Mouse (Mus musculus): ENCODE measurements around the gene Phactr1. TPM values are rescaled to one million over a fixed set of nuclear protein-coding genes. Genes with fewer than 3 reads are reported as not detected.

The Phactr1 gene
- total and polyA plus RNA-seq, 3 experiments, result not detected

GRCm38 (mm10) chr13:43055136-43055535, 374.7 kb downstream of the Phactr1 start:
- Histone ChIP-seq H3K27me3 (ENCODE audit: control insufficient read depth in 1 of 2, insufficient read depth in 2 of 2, low read length in 2 of 2) (no peaks in the 10 kb centered on the region), H3K9me3 (replicated peaks; ENCODE audit: insufficient read depth, low read length) (no peaks in the 10 kb centered on the region), H3K9ac (ENCODE audit: control insufficient read depth, low read depth, low read length, poor library complexity, severe bottlenecking) (no peak overlapping the region), H3K36me3 (ENCODE audit: control insufficient read depth in 1 of 2, insufficient read depth in 2 of 2, low read length in 2 of 2) (no peaks in the 10 kb centered on the region), H3K4me3 (ENCODE audit: control insufficient read depth in 1 of 2, insufficient read depth in 1 of 2, low read depth in 2 of 2, low read length in 2 of 2) (no peak overlapping the region), H3K79me2 (ENCODE audit: control insufficient read depth, insufficient read depth, low read length, poor library complexity) (no peaks in the 10 kb centered on the region), H3K4me1 (ENCODE audit: control insufficient read depth in 1 of 2, insufficient read depth in 2 of 2, low read length in 2 of 2) (no peaks in the 10 kb centered on the region), H3K27ac (ENCODE audit: control insufficient read depth, low read depth, low read length) (no peak overlapping the region)
- no peak for DNase-seq (ENCODE audit: low read depth, low spot score)
- TF ChIP-seq RCOR1 (IDR thresholded peaks at IDR 0.05; ENCODE audit: low read depth, low read length), result no peak

GRCm38 (mm10) chr13:43057104-43057503, 376.7 kb downstream of the Phactr1 start:
- Histone ChIP-seq H3K79me2 (ENCODE audit: control insufficient read depth, insufficient read depth, low read length, poor library complexity) (no peaks in the 10 kb centered on the region), H3K4me1 (ENCODE audit: control insufficient read depth in 1 of 2, insufficient read depth in 2 of 2, low read length in 2 of 2) (no peaks in the 10 kb centered on the region), H3K36me3 (ENCODE audit: control insufficient read depth in 1 of 2, insufficient read depth in 2 of 2, low read length in 2 of 2) (no peaks in the 10 kb centered on the region), H3K4me3 (ENCODE audit: control insufficient read depth in 1 of 2, insufficient read depth in 1 of 2, low read depth in 2 of 2, low read length in 2 of 2) (no peak overlapping the region), H3K9me3 (replicated peaks; ENCODE audit: insufficient read depth, low read length) (no peaks in the 10 kb centered on the region), H3K27ac (ENCODE audit: control insufficient read depth, low read depth, low read length) (no peak overlapping the region), H3K27me3 (ENCODE audit: control insufficient read depth in 1 of 2, insufficient read depth in 2 of 2, low read length in 2 of 2) (no peaks in the 10 kb centered on the region), H3K9ac (ENCODE audit: control insufficient read depth, low read depth, low read length, poor library complexity, severe bottlenecking) (no peak overlapping the region)
- no peak for DNase-seq (ENCODE audit: low read depth, low spot score)
- TF ChIP-seq KAT2A (conservative IDR thresholded peaks at IDR 0.05; ENCODE audit: low read depth, low read length) (no peak), JUND (IDR thresholded peaks at IDR 0.05; ENCODE audit: low read depth, low read length) (no peak), E2F4 (IDR thresholded peaks at IDR 0.05; ENCODE audit: borderline replicate concordance, low read depth, low read length) (no peak), ZMIZ1 (IDR thresholded peaks at IDR 0.05; ENCODE audit: low read depth, low read length) (no peak), CHD2 (IDR thresholded peaks at IDR 0.05; ENCODE audit: low read length) (no peak), RAD21 (IDR thresholded peaks at IDR 0.05; ENCODE audit: low read depth, low read length) (no peak), MAX (IDR thresholded peaks at IDR 0.05; ENCODE audit: low read length) (no peak), SMC3 (IDR thresholded peaks at IDR 0.05; ENCODE audit: low read depth, low read length) (no peak), POLR2AphosphoS5 (IDR thresholded peaks at IDR 0.05; ENCODE audit: borderline replicate concordance, low read depth, low read length) (no peak), ELF1 (IDR thresholded peaks at IDR 0.05; ENCODE audit: low read depth, low read length) (no peak), USF1 (IDR thresholded peaks at IDR 0.05; ENCODE audit: low read depth, low read length) (no peak), CTCF (IDR thresholded peaks at IDR 0.05 in 2 of 3, conservative IDR thresholded peaks at IDR 0.05 in 1 of 3; ENCODE audit: control insufficient read depth in 1 of 3, insufficient read depth in 1 of 3, low read depth in 2 of 3, low read length in 3 of 3, poor library complexity in 1 of 3, severe bottlenecking in 1 of 3) (no peak), UBTF (IDR thresholded peaks at IDR 0.05; ENCODE audit: borderline replicate concordance, insufficient read depth, low read depth, low read length) (no peak), ETS1 (IDR thresholded peaks at IDR 0.05; ENCODE audit: low read depth, low read length) (no peak), ZC3H11A (IDR thresholded peaks at IDR 0.05; ENCODE audit: low read depth, low read length) (no peak), MYB (IDR thresholded peaks at IDR 0.05; ENCODE audit: low read depth, low read length) (no peak), USF2 (IDR thresholded peaks at IDR 0.05; ENCODE audit: borderline replicate concordance in 1 of 2, insufficient read depth in 1 of 2, low read depth in 1 of 2, low read length in 2 of 2) (no peak), EP300 (IDR thresholded peaks at IDR 0.05; ENCODE audit: low read depth in 1 of 2, low read length in 2 of 2) (no peak)
